Mouse (Mus musculus): ENCODE measurements around the gene Man1a. TPM values are rescaled to one million over a fixed set of nuclear protein-coding genes. Genes with fewer than 3 reads are reported as not detected.

Gene Man1a
- total RNA-seq, 1 experiment, result 9.1 TPM

DNA sequence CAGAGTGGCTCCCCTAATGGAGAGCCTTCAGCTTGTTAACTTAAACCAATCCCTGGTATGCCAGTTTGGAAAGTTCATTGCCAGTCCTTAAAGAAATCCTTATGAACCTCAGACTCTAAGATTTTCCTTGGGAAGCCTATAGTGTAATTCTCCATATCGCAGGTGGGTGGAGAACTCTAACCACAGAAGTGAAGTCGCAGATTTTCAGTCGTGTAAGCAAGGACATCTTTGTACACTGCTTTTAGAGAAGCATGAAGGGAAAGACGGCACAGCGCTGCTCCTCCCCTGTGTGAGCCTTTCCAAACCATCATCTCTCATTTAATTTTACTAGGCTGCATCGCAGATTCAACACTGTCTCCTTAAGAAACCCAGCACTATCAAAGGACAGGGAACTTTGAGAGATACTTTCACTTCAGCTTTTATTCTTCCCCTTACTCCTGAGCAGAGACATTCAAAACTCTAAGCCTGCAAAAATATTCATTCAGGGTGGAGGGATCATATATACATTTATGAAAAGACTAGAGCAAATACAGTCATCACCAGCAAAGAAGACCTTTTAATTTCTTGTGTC, 16.6 kb downstream of the Man1a start:
- Histone ChIP-seq H3K4me3 (ENCODE audit: insufficient read depth in 1 of 2, low read depth in 1 of 2, low read length in 2 of 2, poor library complexity in 1 of 2, severe bottlenecking in 1 of 2) (no peak overlapping the region), H3K9ac (ENCODE audit: insufficient read depth, low read depth, low read length, poor library complexity, severe bottlenecking) (no peak overlapping the region), H3K4me1 (ENCODE audit: control insufficient read depth in 2 of 2, insufficient read depth in 2 of 2, low read length in 2 of 2, poor library complexity in 1 of 2) (peaks cover 0 to 3% of the 10 kb centered on the region in 2 experiments; a peak in 1 of 4 replicates), H3K27ac (ENCODE audit: insufficient read depth, low read depth, low read length, poor library complexity, severe bottlenecking) (no peak overlapping the region), H3K36me3 (ENCODE audit: control insufficient read depth, insufficient read depth, low read length, poor library complexity, severe bottlenecking) (no peaks in the 10 kb centered on the region), H3K9me3 (ENCODE audit: control insufficient read depth, insufficient read depth, low read depth, low read length) (no peaks in the 10 kb centered on the region)
- no peak for DNase-seq (ENCODE audit: low read depth, low spot score)
- in situ Hi-C loops (cut with MboI; ENCODE audit: low sequenced_read_pairs in 2 of 2, unreplicated experiment in 2 of 2), result no loop called here
- TF ChIP-seq ZNF384 (IDR thresholded peaks at IDR 0.05; ENCODE audit: low read depth, low read length) (no peak), MAFK (IDR thresholded peaks at IDR 0.05; ENCODE audit: insufficient read depth, low read depth, low read length) (no peak), ZC3H11A (IDR thresholded peaks at IDR 0.05; ENCODE audit: borderline replicate concordance, low read depth, low read length) (no peak), HCFC1 (IDR thresholded peaks at IDR 0.05; ENCODE audit: borderline replicate concordance, insufficient read depth, low read length) (no peak), CHD2 (IDR thresholded peaks at IDR 0.05; ENCODE audit: low read depth, low read length) (no peak)

DNA sequence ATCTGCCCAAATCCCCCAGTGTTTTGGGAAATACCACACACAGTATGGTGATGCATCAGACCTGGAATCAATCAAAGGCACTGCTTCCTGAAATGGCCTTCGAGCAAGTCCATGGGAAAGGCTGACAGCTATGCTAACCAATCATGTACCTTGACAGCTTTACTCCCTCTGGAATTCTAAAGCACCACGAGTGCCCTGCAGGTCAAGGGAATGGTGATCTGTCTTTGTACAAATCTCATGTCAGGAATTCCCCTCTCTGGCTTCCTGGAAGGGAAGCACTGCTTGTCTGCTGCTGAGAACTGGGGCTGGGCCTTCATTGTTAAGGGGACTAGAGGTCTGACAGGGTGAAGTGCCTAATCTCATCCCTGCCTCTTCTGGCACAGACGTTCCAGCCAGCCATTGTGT, 17.3 kb downstream of the Man1a start:
- no peaks in the 10 kb centered on the region for H3K36me3 ChIP-seq (ENCODE audit: control insufficient read depth, insufficient read depth, low read length, poor library complexity, severe bottlenecking)
- no peak overlapping the region for H3K27ac ChIP-seq (ENCODE audit: insufficient read depth, low read depth, low read length, poor library complexity, severe bottlenecking)
- no peak overlapping the region for H3K9ac ChIP-seq (ENCODE audit: insufficient read depth, low read depth, low read length, poor library complexity, severe bottlenecking)

DNA sequence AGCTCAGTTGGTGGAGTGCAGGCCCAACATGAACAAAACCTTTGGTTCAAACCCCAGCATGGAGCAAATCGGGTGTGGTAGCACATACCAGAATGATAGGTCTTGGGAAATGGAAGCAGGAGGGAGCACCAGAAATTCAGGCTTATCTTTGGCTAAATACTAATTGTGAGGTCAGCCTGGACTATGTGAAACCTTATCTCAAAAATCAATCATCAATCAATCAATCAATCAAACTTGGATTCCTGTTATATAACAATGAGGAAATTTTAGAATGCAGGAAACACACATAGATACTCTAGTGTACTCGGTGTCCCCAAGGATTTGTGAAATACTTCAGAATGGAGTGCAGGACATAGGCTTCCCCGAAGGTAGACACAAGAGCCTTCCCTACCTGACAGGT, 17.8 kb downstream of the Man1a start:
- H3K9me3 ChIP-seq (ENCODE audit: control insufficient read depth, insufficient read depth, low read depth, low read length), result no peaks in the 10 kb centered on the region
- peaks cover 0 to 3% of the 10 kb centered on the region in 2 experiments; a peak in 1 of 4 replicates for H3K4me1 ChIP-seq (ENCODE audit: control insufficient read depth in 2 of 2, insufficient read depth in 2 of 2, low read length in 2 of 2, poor library complexity in 1 of 2)
- no peak overlapping the region for H3K4me3 ChIP-seq (ENCODE audit: insufficient read depth in 1 of 2, low read depth in 1 of 2, low read length in 2 of 2, poor library complexity in 1 of 2, severe bottlenecking in 1 of 2)
- no peak for TF ChIP-seq ZNF384 (IDR thresholded peaks at IDR 0.05; ENCODE audit: low read depth, low read length)
- no peak for TF ChIP-seq ZC3H11A (IDR thresholded peaks at IDR 0.05; ENCODE audit: borderline replicate concordance, low read depth, low read length)
- TF ChIP-seq CHD2 (IDR thresholded peaks at IDR 0.05; ENCODE audit: low read depth, low read length), result no peak
- no peak for TF ChIP-seq HCFC1 (IDR thresholded peaks at IDR 0.05; ENCODE audit: borderline replicate concordance, insufficient read depth, low read length)
- TF ChIP-seq MAFK (IDR thresholded peaks at IDR 0.05; ENCODE audit: insufficient read depth, low read depth, low read length), result no peak
- no peak for DNase-seq (ENCODE audit: low read depth, low spot score)
- in situ Hi-C loops (cut with MboI; ENCODE audit: low sequenced_read_pairs in 2 of 2, unreplicated experiment in 2 of 2), result no loop called here
- H3K36me3 ChIP-seq (ENCODE audit: control insufficient read depth, insufficient read depth, low read length, poor library complexity, severe bottlenecking), result no peaks in the 10 kb centered on the region
- no peak overlapping the region for H3K27ac ChIP-seq (ENCODE audit: insufficient read depth, low read depth, low read length, poor library complexity, severe bottlenecking)
- no peak overlapping the region for H3K9ac ChIP-seq (ENCODE audit: insufficient read depth, low read depth, low read length, poor library complexity, severe bottlenecking)

More for the DNA sequence above, 17.3 kb downstream of the Man1a start:
- Histone ChIP-seq H3K9me3 (ENCODE audit: control insufficient read depth, insufficient read depth, low read depth, low read length) (no peaks in the 10 kb centered on the region), H3K4me1 (ENCODE audit: control insufficient read depth in 2 of 2, insufficient read depth in 2 of 2, low read length in 2 of 2, poor library complexity in 1 of 2) (peaks cover 0 to 3% of the 10 kb centered on the region in 2 experiments; a peak in 1 of 4 replicates), H3K4me3 (ENCODE audit: insufficient read depth in 1 of 2, low read depth in 1 of 2, low read length in 2 of 2, poor library complexity in 1 of 2, severe bottlenecking in 1 of 2) (no peak overlapping the region)
- in situ Hi-C loops (cut with MboI; ENCODE audit: low sequenced_read_pairs in 2 of 2, unreplicated experiment in 2 of 2), result no loop called here
- DNase-seq (ENCODE audit: low read depth, low spot score), result peak; percentile 1
- TF ChIP-seq ZNF384 (IDR thresholded peaks at IDR 0.05; ENCODE audit: low read depth, low read length), result no peak
- TF ChIP-seq ZC3H11A (IDR thresholded peaks at IDR 0.05; ENCODE audit: borderline replicate concordance, low read depth, low read length), result no peak
- no peak for TF ChIP-seq CHD2 (IDR thresholded peaks at IDR 0.05; ENCODE audit: low read depth, low read length)
- no peak for TF ChIP-seq HCFC1 (IDR thresholded peaks at IDR 0.05; ENCODE audit: borderline replicate concordance, insufficient read depth, low read length)
- no peak for TF ChIP-seq MAFK (IDR thresholded peaks at IDR 0.05; ENCODE audit: insufficient read depth, low read depth, low read length)

DNA sequence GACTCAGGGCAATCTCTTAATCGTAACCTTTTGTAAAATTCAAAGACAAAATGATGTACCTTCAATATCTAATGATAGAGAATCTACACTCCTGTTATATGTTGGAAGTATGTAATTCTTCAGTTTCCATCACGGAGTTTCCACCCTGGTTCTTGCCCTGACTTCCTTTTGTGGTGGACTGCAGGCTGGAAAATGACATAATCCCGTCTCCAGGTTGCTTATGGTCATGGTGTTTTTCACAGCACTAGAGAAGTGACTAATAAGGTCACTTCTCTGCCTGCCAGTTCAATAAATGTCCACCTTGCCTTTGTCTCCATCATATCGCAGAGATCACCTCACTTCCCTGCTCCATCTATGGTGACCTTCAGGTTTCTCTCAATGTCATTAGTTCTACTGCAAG, 22.2 kb downstream of the Man1a start:
- in situ Hi-C loops (cut with MboI; ENCODE audit: low sequenced_read_pairs in 2 of 2, unreplicated experiment in 2 of 2), result no loop called here
- no peak for TF ChIP-seq CHD2 (IDR thresholded peaks at IDR 0.05; ENCODE audit: low read depth, low read length)
- no peak for TF ChIP-seq ZC3H11A (IDR thresholded peaks at IDR 0.05; ENCODE audit: borderline replicate concordance, low read depth, low read length)

DNA sequence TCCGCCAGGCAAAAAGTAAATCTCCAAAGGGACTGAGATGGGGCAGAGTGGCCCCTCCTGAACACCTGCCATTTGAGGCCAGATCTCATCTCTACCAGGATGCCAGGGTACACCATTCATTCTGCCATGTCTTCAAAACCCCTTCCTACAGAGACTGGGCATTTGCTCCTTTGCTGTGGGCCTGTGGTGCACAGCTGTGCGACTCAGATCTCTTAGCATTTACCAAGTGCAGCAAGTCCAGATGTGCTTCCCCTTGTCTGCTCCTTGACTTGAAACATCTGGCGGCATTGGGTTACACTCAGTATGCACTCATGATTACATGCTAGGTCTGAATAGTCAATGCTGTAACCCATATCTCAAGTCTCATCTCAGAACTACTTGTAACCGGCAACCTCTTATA, 28.5 kb downstream of the Man1a start:
- no peak overlapping the region for H3K27ac ChIP-seq (ENCODE audit: insufficient read depth, low read depth, low read length, poor library complexity, severe bottlenecking)
- in situ Hi-C loops (cut with MboI; ENCODE audit: low sequenced_read_pairs in 2 of 2, unreplicated experiment in 2 of 2), result no loop called here
- H3K9me3 ChIP-seq (ENCODE audit: control insufficient read depth, insufficient read depth, low read depth, low read length), result no peaks in the 10 kb centered on the region
- no peak overlapping the region for H3K4me3 ChIP-seq (ENCODE audit: insufficient read depth in 1 of 2, low read depth in 1 of 2, low read length in 2 of 2, poor library complexity in 1 of 2, severe bottlenecking in 1 of 2)
- H3K36me3 ChIP-seq (ENCODE audit: control insufficient read depth, insufficient read depth, low read length, poor library complexity, severe bottlenecking), result no peaks in the 10 kb centered on the region
- no peak for DNase-seq (ENCODE audit: low read depth, low spot score)
- no peak for TF ChIP-seq CHD2 (IDR thresholded peaks at IDR 0.05; ENCODE audit: low read depth, low read length)
- no peak for TF ChIP-seq ZNF384 (IDR thresholded peaks at IDR 0.05; ENCODE audit: low read depth, low read length)
- no peak for TF ChIP-seq ZC3H11A (IDR thresholded peaks at IDR 0.05; ENCODE audit: borderline replicate concordance, low read depth, low read length)
- no peak for TF ChIP-seq MAFK (IDR thresholded peaks at IDR 0.05; ENCODE audit: insufficient read depth, low read depth, low read length)
- TF ChIP-seq HCFC1 (IDR thresholded peaks at IDR 0.05; ENCODE audit: borderline replicate concordance, insufficient read depth, low read length), result no peak
- H3K4me1 ChIP-seq (ENCODE audit: control insufficient read depth in 2 of 2, insufficient read depth in 2 of 2, low read length in 2 of 2, poor library complexity in 1 of 2), result no peaks in the 10 kb centered on the region
- H3K9ac ChIP-seq (ENCODE audit: insufficient read depth, low read depth, low read length, poor library complexity, severe bottlenecking), result no peak overlapping the region

More for the DNA sequence above, 22.2 kb downstream of the Man1a start:
- Histone ChIP-seq H3K27ac (ENCODE audit: insufficient read depth, low read depth, low read length, poor library complexity, severe bottlenecking) (no peak overlapping the region), H3K36me3 (ENCODE audit: control insufficient read depth, insufficient read depth, low read length, poor library complexity, severe bottlenecking) (no peaks in the 10 kb centered on the region), H3K9ac (ENCODE audit: insufficient read depth, low read depth, low read length, poor library complexity, severe bottlenecking) (no peak overlapping the region), H3K9me3 (ENCODE audit: control insufficient read depth, insufficient read depth, low read depth, low read length) (no peaks in the 10 kb centered on the region), H3K4me1 (ENCODE audit: control insufficient read depth in 2 of 2, insufficient read depth in 2 of 2, low read length in 2 of 2, poor library complexity in 1 of 2) (peaks cover 0 to 3% of the 10 kb centered on the region in 2 experiments; a peak in 1 of 4 replicates), H3K4me3 (ENCODE audit: insufficient read depth in 1 of 2, low read depth in 1 of 2, low read length in 2 of 2, poor library complexity in 1 of 2, severe bottlenecking in 1 of 2) (no peak overlapping the region)
- no peak for DNase-seq (ENCODE audit: low read depth, low spot score)

Measured in ES-E14 (cell line).